Mouse (Mus musculus) limb, embryonic 15.5 days (tissue): Measurements from ENCODE around the gene Scd2. TPM values are rescaled to one million over a fixed set of nuclear protein-coding genes. Genes with fewer than 3 reads are reported as not detected.
"Not testable (repeated sequence)": the region's sequence is repeated elsewhere in the genome, so short reads cannot be mapped to it uniquely, and the experiment has no call there.

Experiments
- ATAC-seq: fragments of 200-750 bp; cut with Nextera tagmentation; 2 replicates; pipeline ENCODE4 v1.8.0; 2017; ENCODE audit warnings: low read depth, moderate TSS enrichment; ENCODE audit not compliant: insufficient number of reproducible peaks, low FRiP score, low TSS enrichment
- H3K27ac ChIP-seq: fragments of 300-500 bp; sonication (generic); 2 replicates; pipeline ENCODE4 v1.5.1; 2015; ENCODE audit warnings: moderate library complexity, mild to moderate bottlenecking, inconsistent platforms
- H3K27me3 ChIP-seq: fragments of 300-500 bp; sonication (generic); 2 replicates; pipeline ENCODE4 v1.6.1; 2015; ENCODE audit warnings: inconsistent platforms
- H3K36me3 ChIP-seq: fragments of 300-500 bp; sonication (generic); 2 replicates; pipeline ENCODE4 v1.6.1; 2015; ENCODE audit warnings: inconsistent platforms
- H3K4me1 ChIP-seq: fragments of 300-500 bp; sonication (generic); 2 replicates; pipeline ENCODE4 v1.6.1; 2015; ENCODE audit warnings: inconsistent platforms
- H3K4me2 ChIP-seq: fragments of 300-500 bp; sonication (generic); 2 replicates; pipeline ENCODE4 v1.6.1; 2015; ENCODE audit warnings: mild to moderate bottlenecking, inconsistent platforms
- H3K4me3 ChIP-seq: fragments of 300-500 bp; sonication (generic); 2 replicates; pipeline ENCODE4 v1.5.1; 2015; ENCODE audit warnings: mild to moderate bottlenecking, inconsistent platforms
- H3K9ac ChIP-seq: fragments of 300-500 bp; sonication (generic); 2 replicates; pipeline ENCODE4 v1.6.1; 2015; ENCODE audit warnings: inconsistent platforms
- H3K9me3 ChIP-seq: fragments of 300-500 bp; sonication (generic); 2 replicates; pipeline ENCODE4 v1.6.1; 2016; ENCODE audit warnings: inconsistent platforms
- WGBS: fragments of 180-500 bp; shearing (Covaris S2); methylation state at CpG from one replicate; pipeline ENCODE4 v1.1.7; 2015; 5-methylcytosine and 5-hydroxymethylcytosine counted together
- polyA plus RNA-seq: library from polyadenylated mRNA; unstranded; fragments of >200 nt; fragmentation: Nextera tagmentation; extraction: Ambion mirVana; gene quantifications from 2 replicates; pipeline ENCODE4 v1.2.1, GENCODE M21; 2015

Scd2 gene
- polyA plus RNA-seq, 1 experiment from 2014 or later, result 221 TPM

GRCm38 (mm10) chr19:44318545-44318944, 25.1 kb downstream of the Scd2 start:
- no peak overlapping the region for H3K4me3 ChIP-seq
- ATAC-seq, result no peak
- H3K9ac ChIP-seq, result no peak overlapping the region
- H3K4me1 ChIP-seq, result peaks cover 10% of the 10 kb centered on the region
- no peaks in the 10 kb centered on the region for H3K9me3 ChIP-seq
- H3K27me3 ChIP-seq, result no peaks in the 10 kb centered on the region
- no peak overlapping the region for H3K4me2 ChIP-seq
- H3K27ac ChIP-seq, result no peak overlapping the region
- no peaks in the 10 kb centered on the region for H3K36me3 ChIP-seq

GRCm38 (mm10) chr19:44320316-44320715, 26.8 kb downstream of the Scd2 start:
- H3K27me3 ChIP-seq, result no peaks in the 10 kb centered on the region
- H3K4me1 ChIP-seq, result peaks cover under 1% of the 10 kb centered on the region; the same call in 1 of the 2 replicates
- H3K9ac ChIP-seq, result no peak overlapping the region
- no peak overlapping the region for H3K4me3 ChIP-seq
- H3K4me2 ChIP-seq, result no peak overlapping the region
- H3K9me3 ChIP-seq, result no peaks in the 10 kb centered on the region
- H3K36me3 ChIP-seq, result no peaks in the 10 kb centered on the region
- H3K27ac ChIP-seq, result no peak overlapping the region
- ATAC-seq, result no peak
- WGBS, result 85% methylated on average over 3 of the region's 3 CpGs

DNA sequence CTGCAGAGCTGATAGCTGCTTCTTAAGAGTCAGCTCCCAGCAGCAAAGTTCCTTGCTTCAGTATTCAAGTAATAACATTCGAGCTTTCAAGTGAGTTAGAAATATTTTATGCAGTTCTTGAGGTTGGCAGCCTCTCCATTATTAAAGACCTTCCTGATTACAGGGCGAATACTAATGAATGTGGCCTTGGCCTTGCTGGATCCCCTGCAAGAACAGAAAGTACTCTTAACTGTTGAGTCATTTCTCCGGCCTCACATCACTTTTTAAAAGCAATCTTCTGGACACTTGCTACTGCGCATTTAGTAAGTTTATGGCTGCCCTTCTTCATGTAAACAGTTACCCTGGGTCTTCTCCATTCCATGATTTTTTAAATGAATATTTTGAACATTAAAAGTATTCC, 27.7 kb downstream of the Scd2 start:
- Histone ChIP-seq H3K27me3 (no peaks in the 10 kb centered on the region), H3K9ac (no peak overlapping the region), H3K36me3 (no peaks in the 10 kb centered on the region), H3K4me2 (no peak overlapping the region), H3K4me1 (no peaks in the 10 kb centered on the region), H3K9me3 (no peaks in the 10 kb centered on the region), H3K4me3 (no peak overlapping the region), H3K27ac (no peak overlapping the region)
- WGBS, result 76% methylated on average over 4 of the region's 4 CpGs
- no peak for ATAC-seq

DNA sequence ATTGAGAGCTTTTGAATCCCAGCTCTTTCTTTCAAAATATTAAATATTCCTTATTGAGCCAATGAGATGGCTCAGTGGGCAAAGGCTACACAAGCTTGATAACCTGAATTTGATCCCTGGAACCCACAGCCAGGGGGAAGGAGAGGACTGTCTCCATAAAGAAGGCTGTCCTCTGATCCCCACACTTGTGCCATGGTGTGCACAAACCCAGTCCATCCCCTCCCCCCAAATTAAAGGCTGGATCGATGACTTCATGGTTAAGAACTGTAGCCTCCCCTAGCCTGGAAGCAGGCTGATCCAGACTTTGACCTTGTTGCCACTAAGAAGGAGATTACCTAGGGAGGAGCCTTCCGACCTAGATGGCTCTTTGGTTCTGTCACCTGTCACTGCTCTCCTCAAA, 28.2 kb downstream of the Scd2 start:
- no peak overlapping the region for H3K9ac ChIP-seq
- H3K36me3 ChIP-seq, result no peaks in the 10 kb centered on the region
- H3K27me3 ChIP-seq, result no peaks in the 10 kb centered on the region
- no peaks in the 10 kb centered on the region for H3K4me1 ChIP-seq
- H3K4me2 ChIP-seq, result no peak overlapping the region
- no peak for ATAC-seq
- no peak overlapping the region for H3K27ac ChIP-seq
- no peaks in the 10 kb centered on the region for H3K9me3 ChIP-seq
- no peak overlapping the region for H3K4me3 ChIP-seq
- 83% methylated on average over 2 of the region's 2 CpGs for WGBS

- no peak for ATAC-seq
- H3K36me3 ChIP-seq, result no peaks in the 10 kb centered on the region
Observed at GRCm38 (mm10) chr19:44329566-44329965, 36.1 kb downstream of the Scd2 start.

GRCm38 (mm10) chr19:44331128-44331527, 37.7 kb downstream of the Scd2 start:
- not testable (repeated sequence) for H3K9ac ChIP-seq, H3K4me2 ChIP-seq, H3K9me3 ChIP-seq, H3K27me3 ChIP-seq, ATAC-seq, H3K36me3 ChIP-seq, H3K27ac ChIP-seq, H3K4me1 ChIP-seq, H3K4me3 ChIP-seq
- 91% methylated on average over 1 of the region's 1 CpGs for WGBS

More at GRCm38 (mm10) chr19:44329566-44329965, 36.1 kb downstream of the Scd2 start:
- H3K4me3 ChIP-seq, result no peak overlapping the region
- no peak overlapping the region for H3K4me2 ChIP-seq
- WGBS, result 94% methylated on average over 2 of the region's 2 CpGs
- H3K4me1 ChIP-seq, result no peaks in the 10 kb centered on the region; the same call in 1 of the 2 replicates
- no peaks in the 10 kb centered on the region for H3K27me3 ChIP-seq
- no peaks in the 10 kb centered on the region for H3K9me3 ChIP-seq
- no peak overlapping the region for H3K9ac ChIP-seq
- no peak overlapping the region for H3K27ac ChIP-seq

- no peak overlapping the region for H3K9ac ChIP-seq
- 71% methylated on average over 5 of the region's 5 CpGs for WGBS
- H3K36me3 ChIP-seq, result no peaks in the 10 kb centered on the region
- H3K27me3 ChIP-seq, result no peaks in the 10 kb centered on the region
- H3K4me2 ChIP-seq, result no peak overlapping the region
- no peak for ATAC-seq
- no peak overlapping the region for H3K4me3 ChIP-seq
- H3K4me1 ChIP-seq, result no peaks in the 10 kb centered on the region; the same call in 1 of the 2 replicates
- no peaks in the 10 kb centered on the region for H3K9me3 ChIP-seq
- H3K27ac ChIP-seq, result no peak overlapping the region
Observed at GRCm38 (mm10) chr19:44331911-44332310, 38.4 kb downstream of the Scd2 start.

GRCm38 (mm10) chr19:44332326-44332725, 38.9 kb downstream of the Scd2 start:
- no peaks in the 10 kb centered on the region; the same call in 1 of the 2 replicates for H3K4me1 ChIP-seq
- 50% methylated on average over 8 of the region's 8 CpGs for WGBS

GRCm38 (mm10) chr19:44332833-44333623, 39.6 kb downstream of the Scd2 start, which contains the start of gene Scd4:
Gene Scd4 (plus strand): TSS chr19:44333092.
- Histone ChIP-seq H3K9ac (no peak within 1 kb of the TSS), H3K36me3 (no peaks in the 10 kb centered on the region), H3K27me3 (no peaks in the 10 kb centered on the region), H3K4me1 (no peaks in the 10 kb centered on the region; the same call in 1 of the 2 replicates), H3K9me3 (no peaks in the 10 kb centered on the region), H3K4me2 (no peak within 1 kb of the TSS), H3K4me3 (no peak within 1 kb of the TSS), H3K27ac (no peak within 1 kb of the TSS)
- ATAC-seq, result no peak
- WGBS, result 87% methylated on average over 10 of the region's 10 CpGs

More at GRCm38 (mm10) chr19:44332326-44332725, 38.9 kb downstream of the Scd2 start:
- H3K4me2 ChIP-seq, result no peak overlapping the region
- ATAC-seq, result no peak
- H3K27ac ChIP-seq, result no peak overlapping the region
- no peaks in the 10 kb centered on the region for H3K9me3 ChIP-seq
- no peaks in the 10 kb centered on the region for H3K27me3 ChIP-seq
- H3K36me3 ChIP-seq, result no peaks in the 10 kb centered on the region
- H3K9ac ChIP-seq, result no peak overlapping the region
- no peak overlapping the region for H3K4me3 ChIP-seq

DNA sequence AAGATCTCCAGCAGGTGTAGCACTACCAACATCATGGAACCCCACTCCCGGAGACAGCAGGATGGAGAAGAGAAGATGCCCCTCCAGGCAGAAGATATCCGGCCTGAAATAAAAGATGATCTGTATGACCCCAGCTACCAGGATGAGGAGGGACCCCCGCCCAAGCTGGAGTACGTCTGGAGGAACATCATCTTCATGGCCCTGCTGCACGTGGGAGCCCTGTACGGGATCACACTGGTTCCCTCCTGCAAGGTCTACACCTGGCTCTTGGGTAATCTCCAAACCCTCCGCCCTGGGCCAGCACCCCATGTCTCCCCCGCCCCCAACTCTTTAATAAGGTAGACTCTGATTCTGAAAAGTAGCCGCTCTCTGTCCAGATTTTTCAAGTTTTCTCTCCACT, 40.5 kb downstream of the Scd2 start:
- no peaks in the 10 kb centered on the region for H3K36me3 ChIP-seq
- H3K27me3 ChIP-seq, result no peaks in the 10 kb centered on the region
- ATAC-seq, result no peak
- no peak overlapping the region for H3K4me3 ChIP-seq
- H3K9me3 ChIP-seq, result no peaks in the 10 kb centered on the region
- WGBS, result 90% methylated on average over 9 of the region's 9 CpGs
- no peak overlapping the region for H3K27ac ChIP-seq
- no peak overlapping the region for H3K4me2 ChIP-seq
- H3K4me1 ChIP-seq, result no peaks in the 10 kb centered on the region; the same call in 1 of the 2 replicates
- H3K9ac ChIP-seq, result no peak overlapping the region

DNA sequence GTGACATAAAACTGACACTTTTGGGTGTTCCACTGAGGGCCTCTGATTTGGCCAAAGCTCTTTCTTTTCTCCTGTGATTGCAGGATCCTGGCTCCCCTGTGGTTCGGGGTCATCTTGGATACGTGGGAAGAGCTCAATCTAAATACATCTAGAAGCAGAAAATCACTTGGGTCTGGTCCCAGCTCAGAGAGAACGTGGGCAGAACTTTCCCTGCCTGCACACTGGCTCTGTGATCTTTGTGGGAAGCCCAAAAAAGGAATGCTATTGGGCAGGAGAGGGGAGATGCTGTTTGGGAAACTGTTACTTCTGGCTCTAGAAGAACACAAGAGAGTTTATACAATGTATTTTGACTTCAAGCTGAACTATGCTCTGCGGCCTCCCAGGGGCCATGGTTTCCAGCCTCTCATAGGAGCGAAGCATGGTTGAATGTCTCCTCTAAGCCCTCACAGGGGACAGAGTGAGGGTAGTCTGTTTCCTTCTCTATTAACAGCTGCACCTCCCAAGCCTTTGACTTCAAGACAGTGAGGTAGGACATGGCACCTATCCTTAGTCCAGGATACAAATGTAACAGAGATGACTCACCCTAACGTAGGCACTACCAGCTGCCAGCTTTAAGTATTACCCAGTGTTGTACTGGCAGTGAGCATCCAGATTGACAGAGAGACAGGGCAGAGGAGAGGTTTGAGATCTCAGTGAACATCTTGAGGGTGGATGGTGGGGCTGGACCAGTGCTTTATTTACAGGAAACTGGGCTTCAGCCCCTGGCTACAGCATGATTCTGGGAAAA, 42.6 kb downstream of the Scd2 start:
- Histone ChIP-seq H3K36me3 (no peaks in the 10 kb centered on the region), H3K9me3 (no peaks in the 10 kb centered on the region), H3K27ac (no peak overlapping the region), H3K4me2 (no peak overlapping the region), H3K9ac (no peak overlapping the region), H3K4me3 (no peak overlapping the region), H3K27me3 (no peaks in the 10 kb centered on the region), H3K4me1 (no peaks in the 10 kb centered on the region; the same call in 1 of the 2 replicates)
- 81% methylated on average over 6 of the region's 6 CpGs for WGBS
- no peak for ATAC-seq

DNA sequence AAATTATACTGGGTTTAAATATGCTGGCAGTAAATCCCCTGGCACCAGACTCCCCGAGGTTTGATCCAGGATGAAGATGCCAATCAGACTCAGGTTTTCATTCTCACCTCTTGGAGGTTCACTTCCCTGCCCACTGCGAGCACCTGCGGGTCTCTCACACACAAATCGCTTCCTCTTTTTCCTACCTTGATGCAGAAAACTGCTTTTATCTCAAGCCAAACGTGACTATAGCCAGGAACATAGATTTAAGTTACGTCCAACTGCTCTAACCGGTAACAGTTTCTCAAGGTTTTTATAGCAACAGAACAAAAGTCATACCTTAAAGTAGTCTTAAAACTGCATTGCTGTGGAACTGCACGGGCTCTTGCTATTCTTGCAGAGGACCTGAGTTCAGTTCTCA, 56.2 kb downstream of the Scd2 start:
- no peak for ATAC-seq
- no peaks in the 10 kb centered on the region for H3K9me3 ChIP-seq
- H3K36me3 ChIP-seq, result no peaks in the 10 kb centered on the region
- WGBS, result 84% methylated on average over 8 of the region's 8 CpGs
- H3K27ac ChIP-seq, result no peak overlapping the region
- H3K9ac ChIP-seq, result no peak overlapping the region
- no peak overlapping the region for H3K4me2 ChIP-seq
- no peak overlapping the region for H3K4me3 ChIP-seq
- H3K27me3 ChIP-seq, result no peaks in the 10 kb centered on the region
- no peaks in the 10 kb centered on the region for H3K4me1 ChIP-seq
